Mouse (Mus musculus) kidney, embryonic 14.5 days (tissue): Measurements from ENCODE around the gene Sell. TPM values are rescaled to one million over a fixed set of nuclear protein-coding genes. Genes with fewer than 3 reads are reported as not detected.

Source experiments
- ATAC-seq: fragments of 200-750 bp; cut with Nextera tagmentation; 2 replicates; pipeline ENCODE4 v1.8.0; 2017; ENCODE audit warnings: moderate number of reproducible peaks, mild to moderate bottlenecking, moderate TSS enrichment, moderate library complexity; ENCODE audit not compliant: low FRiP score, low TSS enrichment
- H3K27ac ChIP-seq: fragments of 300-500 bp; sonication (generic); 2 replicates; pipeline ENCODE4 v1.5.1; 2014; ENCODE audit warnings: low read depth, mild to moderate bottlenecking, low read length, moderate library complexity, mixed read lengths
- H3K27me3 ChIP-seq: fragments of 300-500 bp; sonication (generic); 2 replicates; pipeline ENCODE4 v1.6.1; 2014; ENCODE audit warnings: mild to moderate bottlenecking, low read length; ENCODE audit not compliant: control insufficient read depth, insufficient read depth
- H3K36me3 ChIP-seq: fragments of 300-500 bp; sonication (generic); 2 replicates; pipeline ENCODE4 v1.6.1; 2014; ENCODE audit warnings: low read length, mixed read lengths; ENCODE audit not compliant: control insufficient read depth, insufficient read depth
- H3K4me1 ChIP-seq: fragments of 300-500 bp; sonication (generic); 2 replicates; pipeline ENCODE4 v1.6.1; 2014; ENCODE audit warnings: low read length, mixed read lengths; ENCODE audit not compliant: control insufficient read depth, insufficient read depth
- H3K4me2 ChIP-seq: fragments of 300-500 bp; sonication (generic); replicated peaks from 2 replicates; pipeline ENCODE4 v1.6.1; 2014; ENCODE audit warnings: low read depth, mild to moderate bottlenecking, low read length
- H3K4me3 ChIP-seq: fragments of 300-500 bp; sonication (generic); 2 replicates; pipeline ENCODE4 v1.5.1; 2014; ENCODE audit warnings: mild to moderate bottlenecking, low read length
- H3K9ac ChIP-seq: fragments of 300-500 bp; sonication (generic); 2 replicates; pipeline ENCODE4 v1.6.1; 2014; ENCODE audit warnings: low read depth, mild to moderate bottlenecking, low read length, moderate library complexity
- H3K9me3 ChIP-seq: fragments of 300-500 bp; sonication (generic); 2 replicates; pipeline ENCODE4 v1.6.1; 2016; ENCODE audit warnings: low read length; ENCODE audit not compliant: control insufficient read depth
- WGBS: fragments of 180-500 bp; shearing (Covaris S2); extraction: QIAGEN DNeasy Blood & Tissue Kit; methylation state at CpG from one replicate; pipeline ENCODE4 v1.1.7; 2014; 5-methylcytosine and 5-hydroxymethylcytosine counted together
- polyA plus RNA-seq: library from polyadenylated mRNA; unstranded; fragments of >200 nt; fragmentation: Nextera tagmentation; extraction: Ambion mirVana; gene quantifications from 2 replicates; pipeline ENCODE4 v1.2.1, GENCODE M21; 2014

The Sell gene
- polyA plus RNA-seq, 1 experiment from 2014 or later, result 0.45 TPM

GRCm38 (mm10) chr1:164079091-164079490, 17.3 kb downstream of the Sell start:
- Histone ChIP-seq H3K9me3 (no peaks in the 10 kb centered on the region), H3K27ac (no peak overlapping the region), H3K4me2 (no peak overlapping the region), H3K9ac (no peak overlapping the region), H3K4me1 (no peaks in the 10 kb centered on the region), H3K27me3 (no peaks in the 10 kb centered on the region), H3K4me3 (no peak overlapping the region), H3K36me3 (no peaks in the 10 kb centered on the region)
- no peak for ATAC-seq
- 85% methylated on average over 11 of the region's 11 CpGs for WGBS

GRCm38 (mm10) chr1:164083046-164083445, 21.3 kb downstream of the Sell start:
- H3K4me2 ChIP-seq, result no peak overlapping the region
- H3K4me1 ChIP-seq, result no peaks in the 10 kb centered on the region
- no peaks in the 10 kb centered on the region for H3K36me3 ChIP-seq
- ATAC-seq, result no peak
- no peaks in the 10 kb centered on the region for H3K27me3 ChIP-seq
- no peak overlapping the region for H3K4me3 ChIP-seq
- no peak overlapping the region for H3K9ac ChIP-seq
- 90% methylated on average over 4 of the region's 4 CpGs for WGBS
- no peaks in the 10 kb centered on the region for H3K9me3 ChIP-seq
- no peak overlapping the region for H3K27ac ChIP-seq

GRCm38 (mm10) chr1:164086797-164087196, 25.0 kb downstream of the Sell start:
- no peak overlapping the region for H3K27ac ChIP-seq
- no peak overlapping the region for H3K4me2 ChIP-seq
- H3K27me3 ChIP-seq, result no peaks in the 10 kb centered on the region
- no peaks in the 10 kb centered on the region for H3K9me3 ChIP-seq
- H3K36me3 ChIP-seq, result no peaks in the 10 kb centered on the region
- no peaks in the 10 kb centered on the region for H3K4me1 ChIP-seq
- H3K4me3 ChIP-seq, result no peak overlapping the region
- WGBS, result 90% methylated on average over 3 of the region's 3 CpGs
- no peak overlapping the region for H3K9ac ChIP-seq
- ATAC-seq, result no peak

GRCm38 (mm10) chr1:164087872-164088271, 26.1 kb downstream of the Sell start:
- no peak overlapping the region for H3K4me3 ChIP-seq
- H3K9me3 ChIP-seq, result no peaks in the 10 kb centered on the region
- no peaks in the 10 kb centered on the region for H3K4me1 ChIP-seq
- H3K9ac ChIP-seq, result no peak overlapping the region
- no peaks in the 10 kb centered on the region for H3K36me3 ChIP-seq
- H3K4me2 ChIP-seq, result no peak overlapping the region
- no peak overlapping the region for H3K27ac ChIP-seq
- no peak for ATAC-seq
- 94% methylated on average over 5 of the region's 5 CpGs for WGBS
- no peaks in the 10 kb centered on the region for H3K27me3 ChIP-seq

- H3K4me3 ChIP-seq, result no peak overlapping the region
- H3K4me2 ChIP-seq, result no peak overlapping the region
- no peak for ATAC-seq
- no peaks in the 10 kb centered on the region for H3K4me1 ChIP-seq
- 27% methylated on average over 6 of the region's 6 CpGs for WGBS
- no peaks in the 10 kb centered on the region for H3K9me3 ChIP-seq
- H3K36me3 ChIP-seq, result no peaks in the 10 kb centered on the region
- no peaks in the 10 kb centered on the region for H3K27me3 ChIP-seq
- no peak overlapping the region for H3K9ac ChIP-seq
- H3K27ac ChIP-seq, result no peak overlapping the region
These were observed 35.0 kb downstream of the Sell start for GRCm38 (mm10) chr1:164096780-164097179.

GRCm38 (mm10) chr1:164097911-164098310, 36.1 kb downstream of the Sell start:
- H3K4me2 ChIP-seq, result no peak overlapping the region
- no peak for ATAC-seq
- H3K27ac ChIP-seq, result no peak overlapping the region
- H3K27me3 ChIP-seq, result no peaks in the 10 kb centered on the region
- H3K4me1 ChIP-seq, result no peaks in the 10 kb centered on the region
- H3K4me3 ChIP-seq, result no peak overlapping the region
- 83% methylated on average over 2 of the region's 2 CpGs for WGBS
- no peaks in the 10 kb centered on the region for H3K9me3 ChIP-seq
- no peak overlapping the region for H3K9ac ChIP-seq
- H3K36me3 ChIP-seq, result no peaks in the 10 kb centered on the region

GRCm38 (mm10) chr1:164098372-164098771, 36.6 kb downstream of the Sell start:
- Histone ChIP-seq H3K27ac (no peak overlapping the region), H3K27me3 (no peaks in the 10 kb centered on the region), H3K9ac (no peak overlapping the region), H3K9me3 (no peaks in the 10 kb centered on the region), H3K4me2 (no peak overlapping the region), H3K4me3 (no peak overlapping the region), H3K4me1 (no peaks in the 10 kb centered on the region), H3K36me3 (no peaks in the 10 kb centered on the region)
- no peak for ATAC-seq
- WGBS, result 90% methylated on average over 2 of the region's 2 CpGs

GRCm38 (mm10) chr1:164109763-164110162, 48.0 kb downstream of the Sell start:
- H3K4me1 ChIP-seq, result no peaks in the 10 kb centered on the region
- ATAC-seq, result no peak
- H3K9me3 ChIP-seq, result no peaks in the 10 kb centered on the region
- H3K9ac ChIP-seq, result no peak overlapping the region
- no peaks in the 10 kb centered on the region for H3K27me3 ChIP-seq
- H3K4me2 ChIP-seq, result no peak overlapping the region
- no peak overlapping the region for H3K27ac ChIP-seq
- 62% methylated on average over 2 of the region's 2 CpGs for WGBS
- no peaks in the 10 kb centered on the region for H3K36me3 ChIP-seq
- H3K4me3 ChIP-seq, result no peak overlapping the region

GRCm38 (mm10) chr1:164110591-164111329, 49.0 kb downstream of the Sell start:
- H3K36me3 ChIP-seq, result no peaks in the 10 kb centered on the region
- WGBS, result 93% methylated on average over 9 of the region's 9 CpGs
- H3K27me3 ChIP-seq, result no peaks in the 10 kb centered on the region
- H3K4me3 ChIP-seq, result no peak overlapping the region
- H3K9ac ChIP-seq, result no peak overlapping the region
- H3K4me1 ChIP-seq, result no peaks in the 10 kb centered on the region
- no peak overlapping the region for H3K4me2 ChIP-seq
- no peak overlapping the region for H3K27ac ChIP-seq
- ATAC-seq, result no peak
- H3K9me3 ChIP-seq, result no peaks in the 10 kb centered on the region
